Mouse (Mus musculus): ENCODE results near the gene Gtpbp8.

DNA sequence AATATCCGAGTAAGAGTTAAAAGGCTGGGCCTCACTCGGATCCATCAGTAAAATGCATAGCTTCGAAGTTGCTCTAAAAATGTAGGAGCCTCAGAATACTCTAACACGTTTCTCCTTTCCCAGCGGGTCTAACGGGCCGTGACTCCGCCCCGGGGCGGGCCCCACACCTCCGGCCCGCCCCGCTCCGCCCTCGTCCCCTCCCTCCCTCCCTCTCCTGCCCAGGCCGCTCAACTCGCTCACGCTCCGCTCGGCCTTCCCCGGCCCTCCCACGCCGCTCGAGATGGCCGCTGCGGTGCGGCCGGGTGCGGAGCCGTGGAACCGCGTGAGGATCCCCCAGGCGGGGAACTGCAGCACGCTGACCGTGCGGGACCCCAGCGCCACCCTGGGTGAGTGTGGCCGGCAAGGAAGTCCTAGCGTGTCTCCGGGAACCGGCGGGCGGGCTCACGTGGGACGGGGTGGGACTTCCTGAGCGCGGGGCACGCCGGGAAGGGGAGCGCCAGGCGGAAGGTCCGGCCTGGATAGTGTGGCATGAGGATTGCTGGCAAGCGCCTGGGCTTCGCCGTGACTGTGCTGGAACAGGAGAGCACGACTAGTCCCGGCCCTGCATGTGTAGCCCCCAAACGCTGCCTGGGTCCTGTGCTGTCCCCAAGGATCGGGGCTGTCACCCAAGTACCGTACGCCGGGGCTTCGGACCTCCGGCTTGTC is 21.9 kb downstream of the Gtpbp8 start, which contains the start of gene Nepro:
- no peak for TF ChIP-seq CTCF (IDR thresholded peaks at IDR 0.05; ENCODE audit: low read depth, low read length)
- peak; percentile 69 for TF ChIP-seq POLR2A (IDR thresholded peaks at IDR 0.05; ENCODE audit: insufficient read depth, low read length)

Measured in ES-Bruce4 (cell line).